12 mouse cellular contexts compared by ENCODE assay signal in genomic region chr7:132787496-132788190, GRCm38 (mm10). TPM values are rescaled to one million over a fixed set of nuclear protein-coding genes. Genes with fewer than 3 reads are reported as not detected.
DNase-seq lines count a peak whose midpoint lies in the region; ATAC-seq and TF ChIP-seq lines count a peak whose summit lies in the region.
"Had no signal": no experiment of that assay in that cellular context is flagged by ENCODE, and none has a peak within 500 bp of the region (broad histone marks: within the 10 kb centered on the region; RNA-seq: fewer than 3 reads in every experiment).

No protein-coding gene starts in this region.

- no peaks in the 10 kb centered on the region for H3K36me3 ChIP-seq in kidney, adult 2 months (ENCODE audit: control insufficient read depth, insufficient read depth, low read length)
- H3K36me3 ChIP-seq in intestine, embryonic 15.5 days = no peaks in the 10 kb centered on the region
- H3K36me3 ChIP-seq in hindbrain, embryonic 14.5 days (replicated peaks; ENCODE audit: control insufficient read depth, insufficient read depth) = no peaks in the 10 kb centered on the region

- H3K4me2 ChIP-seq in intestine, embryonic 15.5 days (replicated peaks) = no peak overlapping the region
- H3K4me2 ChIP-seq in hindbrain, embryonic 14.5 days (replicated peaks) = no peak overlapping the region
- H3K4me2 ChIP-seq: forebrain, embryonic 13.5 days had no signal

- H3K9ac ChIP-seq in intestine, embryonic 15.5 days = no peak overlapping the region
- no peak overlapping the region for H3K9ac ChIP-seq in hindbrain, embryonic 14.5 days
- H3K9ac ChIP-seq: forebrain, embryonic 13.5 days had no signal

- WGBS in kidney, adult 2 months = 78% methylated on average over 4 of the region's 4 CpGs
- WGBS in intestine, embryonic 15.5 days = 88% methylated on average over 4 of the region's 4 CpGs
- 90% methylated on average over 4 of the region's 4 CpGs for WGBS in hindbrain, embryonic 14.5 days

- DNase-seq in kidney, adult 2 months = no peak
- no peak for DNase-seq in kidney, adult 9 months
- peak; percentile 33 for DNase-seq in 416B (ENCODE audit: low read depth)
- no peak for DNase-seq in hindbrain, embryonic 14.5 days (ENCODE audit: low spot score)
- no peak for DNase-seq in left cerebral cortex, postnatal 10 days (ENCODE audit: extremely low spot score in 1 of 2, low spot score in 2 of 2)
- DNase-seq in layer of hippocampus, adult 9-10 months (ENCODE audit: low spot score) = no peak
- DNase-seq: kidney, adult 8-10 months; right cerebral cortex, adult 18-20 months; thymus, adult 18-20 months had no signal

- no peaks in the 10 kb centered on the region for H3K9me3 ChIP-seq in intestine, embryonic 15.5 days
- no peaks in the 10 kb centered on the region for H3K9me3 ChIP-seq in hindbrain, embryonic 14.5 days (ENCODE audit: control insufficient read depth, low read length)
- H3K9me3 ChIP-seq: forebrain, embryonic 13.5 days had no signal

- intact Hi-C loops in left cerebral cortex, postnatal 10 days (cut with DNase I) = no loop called here

- H3K27me3 ChIP-seq in kidney, adult 2 months (replicated peaks; ENCODE audit: control insufficient read depth, insufficient read depth, low read length) = no peaks in the 10 kb centered on the region
- H3K27me3 ChIP-seq in intestine, embryonic 15.5 days (replicated peaks) = no peaks in the 10 kb centered on the region
- H3K27me3 ChIP-seq in hindbrain, embryonic 14.5 days (ENCODE audit: control insufficient read depth, insufficient read depth, low read length) = no peaks in the 10 kb centered on the region
- H3K27me3 ChIP-seq: forebrain, embryonic 13.5 days had no signal

- no peak for TF ChIP-seq CTCF in kidney, adult 2 months (conservative IDR thresholded peaks at IDR 0.05; ENCODE audit: insufficient read depth, insufficient read length, low read depth, low read length)
- TF ChIP-seq CTCF in bone marrow macrophage, adult 2 months (IDR thresholded peaks at IDR 0.05; ENCODE audit: low read depth, low read length) = no peak

- TF ChIP-seq POLR2A in kidney, adult 2 months (IDR thresholded peaks at IDR 0.05; ENCODE audit: low read depth, low read length) = no peak
- no peak for TF ChIP-seq POLR2A in bone marrow macrophage, adult 2 months (IDR thresholded peaks at IDR 0.05; ENCODE audit: borderline replicate concordance, low read depth, low read length)

- H3K4me3 ChIP-seq in kidney, adult 2 months (ENCODE audit: insufficient read depth, low read depth, low read length) = no peak overlapping the region
- H3K4me3 ChIP-seq in bone marrow macrophage, adult 2 months (ENCODE audit: insufficient read depth, low read length) = no peak overlapping the region
- no peak overlapping the region for H3K4me3 ChIP-seq in intestine, embryonic 15.5 days (replicated peaks)
- no peak overlapping the region for H3K4me3 ChIP-seq in hindbrain, embryonic 14.5 days (replicated peaks; ENCODE audit: low read length)
- H3K4me3 ChIP-seq: forebrain, embryonic 13.5 days had no signal

- H3K4me1 ChIP-seq in kidney, adult 2 months (ENCODE audit: control insufficient read depth, insufficient read depth, low read length) = peaks cover 35% of the 10 kb centered on the region
- H3K4me1 ChIP-seq in bone marrow macrophage, adult 2 months (ENCODE audit: control insufficient read depth, insufficient read depth, low read length) = peaks cover 65% of the 10 kb centered on the region
- H3K4me1 ChIP-seq in intestine, embryonic 15.5 days (replicated peaks) = peaks cover 46% of the 10 kb centered on the region
- H3K4me1 ChIP-seq in hindbrain, embryonic 14.5 days (replicated peaks; ENCODE audit: control insufficient read depth, insufficient read depth, low read length) = 0 out of 2 replicates have a peak, but pooled peaks cover 16% of the 10 kb centered on the region

- H3K27ac ChIP-seq in kidney, adult 2 months (ENCODE audit: insufficient read depth, low read depth, low read length) = peak overlapping the region; percentile 10; the same call in 1 of the 2 replicates
- H3K27ac ChIP-seq in bone marrow macrophage, adult 2 months (ENCODE audit: insufficient read depth, low read depth, low read length) = peak overlapping the region; percentile 22
- H3K27ac ChIP-seq in intestine, embryonic 15.5 days = 0 out of 2 replicates have a peak overlapping the region, but pooled peaks have one; percentile 66
- H3K27ac ChIP-seq in hindbrain, embryonic 14.5 days = no peak overlapping the region
- H3K27ac ChIP-seq: forebrain, embryonic 13.5 days had no signal

- no peak for ATAC-seq in intestine, embryonic 15.5 days
- ATAC-seq in hindbrain, embryonic 14.5 days (ENCODE audit: low FRiP score) = no peak
- ATAC-seq: forebrain, embryonic 13.5 days had no signal

RNA-seq across cellular contexts. Expression of gene Fam53b, which starts 26.0 kb away (rescaled TPM):
- 29.3 and 31.1 TPM in 2 replicates for polyA plus RNA-seq in kidney, adult 2 months (2012; rRNA removed)
- polyA plus RNA-seq in bone marrow macrophage, adult 2 months (2012; ENCODE audit: insufficient read depth, insufficient read length, missing spikeins) = 27.2 and 35.3 TPM in 2 replicates
- polyA plus RNA-seq in intestine, embryonic 15.5 days (2015; fragmentation: Nextera tagmentation; extraction: Ambion mirVana) = 17.9 and 19.1 TPM in 2 replicates
- polyA plus RNA-seq in hindbrain, embryonic 14.5 days (2014; fragmentation: Nextera tagmentation; extraction: Ambion mirVana) = 13.3 and 16.6 TPM in 2 replicates
- total RNA-seq in left cerebral cortex, postnatal 10 days (2021) = 10 to 100 TPM; 13.9 to 14.5 TPM
